Mouse (Mus musculus) stomach, embryonic 14.5 days (tissue): Measurements from ENCODE around the gene Ak3. TPM values are rescaled to one million over a fixed set of nuclear protein-coding genes. Genes with fewer than 3 reads are reported as not detected.
A peak's percentile ranks its signal among the peaks of the same experiment; 100 is the strongest.

Experiments used
- ATAC-seq: fragments of 200-750 bp; cut with Nextera tagmentation; 2 replicates; pipeline ENCODE4 v1.8.0; 2017; ENCODE audit warnings: low read depth, moderate TSS enrichment; ENCODE audit not compliant: insufficient number of reproducible peaks, insufficient read depth, low FRiP score
- H3K27ac ChIP-seq: fragments of 300-500 bp; sonication (generic); 2 replicates; pipeline ENCODE4 v1.5.1; 2014; ENCODE audit warnings: mild to moderate bottlenecking, low read length, moderate library complexity, mixed read lengths
- H3K27me3 ChIP-seq: fragments of 300-500 bp; sonication (generic); 2 replicates; pipeline ENCODE4 v1.6.1; 2014; ENCODE audit warnings: low read length, control low read depth, mixed read lengths; ENCODE audit not compliant: control insufficient read depth, insufficient read depth
- H3K36me3 ChIP-seq: fragments of 300-500 bp; sonication (generic); 2 replicates; pipeline ENCODE4 v1.6.1; 2014; ENCODE audit warnings: mild to moderate bottlenecking, control low read depth, low read length, moderate library complexity, mixed read lengths; ENCODE audit not compliant: control insufficient read depth, insufficient read depth
- H3K4me1 ChIP-seq: fragments of 300-500 bp; sonication (generic); 2 replicates; pipeline ENCODE4 v1.6.1; 2014; ENCODE audit warnings: low read length, control low read depth, mixed read lengths; ENCODE audit not compliant: control insufficient read depth, insufficient read depth
- H3K4me2 ChIP-seq: fragments of 300-500 bp; sonication (generic); replicated peaks from 2 replicates; pipeline ENCODE4 v1.6.1; 2014; ENCODE audit warnings: low read depth, low read length, control low read depth
- H3K4me3 ChIP-seq: fragments of 300-500 bp; sonication (generic); 2 replicates; pipeline ENCODE4 v1.5.1; 2014; ENCODE audit warnings: low read depth, low read length, control low read depth
- H3K9ac ChIP-seq: fragments of 300-500 bp; sonication (generic); replicated peaks from 2 replicates; pipeline ENCODE4 v1.6.1; 2014; ENCODE audit warnings: low read depth, mild to moderate bottlenecking, control low read depth, low read length, moderate library complexity, mixed read lengths
- H3K9me3 ChIP-seq: fragments of 300-500 bp; sonication (generic); 2 replicates; pipeline ENCODE4 v1.6.1; 2016; ENCODE audit warnings: low read depth, low read length, control low read depth; ENCODE audit not compliant: control insufficient read depth
- WGBS: fragments of 180-500 bp; shearing (Covaris S2); extraction: QIAGEN DNeasy Blood & Tissue Kit; methylation state at CpG from one replicate; pipeline ENCODE4 v1.1.7; 2014; 5-methylcytosine and 5-hydroxymethylcytosine counted together
- polyA plus RNA-seq: library from polyadenylated mRNA; unstranded; fragments of >200 nt; fragmentation: Nextera tagmentation; extraction: Ambion mirVana; gene quantifications from 2 replicates; pipeline ENCODE4 v1.2.1, GENCODE M21; 2014

Gene Ak3
- polyA plus RNA-seq, 1 experiment from 2014 or later: 85.1 TPM

GRCm38 (mm10) chr19:29049401-29050075, 1.8 kb upstream of the Ak3 start:
- Histone ChIP-seq H3K27me3 (no peaks in the 10 kb centered on the region), H3K9me3 (no peaks in the 10 kb centered on the region), H3K4me1 (peaks cover 18% of the 10 kb centered on the region), H3K36me3 (no peaks in the 10 kb centered on the region), H3K9ac (no peak overlapping the region), H3K27ac (no peak overlapping the region), H3K4me2 (no peak overlapping the region), H3K4me3 (no peak overlapping the region)
- 77% methylated on average over 12 of the region's 12 CpGs for WGBS
- ATAC-seq: no peak

- Histone ChIP-seq H3K4me1 (peaks cover 23% of the 10 kb centered on the region), H3K36me3 (no peaks in the 10 kb centered on the region), H3K27me3 (no peaks in the 10 kb centered on the region), H3K4me2 (peak overlapping the region; percentile 49), H3K27ac (peak overlapping the region; percentile 88), H3K9me3 (no peaks in the 10 kb centered on the region), H3K9ac (peak overlapping the region; percentile 83), H3K4me3 (peak overlapping the region; percentile 87)
- 30% methylated on average over 4 of the region's 4 CpGs for WGBS
- no peak for ATAC-seq
Measured at GRCm38 (mm10) chr19:29046961-29047333, 814 bp downstream of the Ak3 start.

- Histone ChIP-seq H3K27ac (peak overlapping the region; percentile 27; the same call in 1 of the 2 replicates), H3K27me3 (no peaks in the 10 kb centered on the region), H3K4me1 (peaks cover 23% of the 10 kb centered on the region), H3K9ac (0 out of 2 replicates have a peak overlapping the region, but pooled peaks have one; percentile 14), H3K36me3 (no peaks in the 10 kb centered on the region), H3K9me3 (no peaks in the 10 kb centered on the region), H3K4me2 (peak overlapping the region; percentile 49), H3K4me3 (peak overlapping the region; percentile 87)
- WGBS: 23% methylated on average over 15 of the region's 15 CpGs
- no peak for ATAC-seq
Measured at GRCm38 (mm10) chr19:29045956-29046650, 1.7 kb downstream of the Ak3 start.

- 61% methylated on average over 4 of the region's 4 CpGs for WGBS
Measured at GRCm38 (mm10) chr19:29045369-29045768, 2.4 kb downstream of the Ak3 start.

GRCm38 (mm10) chr19:29044353-29044768, 3.4 kb downstream of the Ak3 start:
- Histone ChIP-seq H3K27me3 (no peaks in the 10 kb centered on the region), H3K9ac (no peak overlapping the region), H3K4me1 (peaks cover 23% of the 10 kb centered on the region), H3K27ac (no peak overlapping the region), H3K4me3 (no peak overlapping the region), H3K9me3 (no peaks in the 10 kb centered on the region), H3K4me2 (no peak overlapping the region), H3K36me3 (no peaks in the 10 kb centered on the region)
- WGBS: 47% methylated on average over 9 of the region's 9 CpGs
- ATAC-seq: no peak

More at GRCm38 (mm10) chr19:29045369-29045768, 2.4 kb downstream of the Ak3 start:
- Histone ChIP-seq H3K9ac (no peak overlapping the region), H3K27ac (no peak overlapping the region), H3K27me3 (no peaks in the 10 kb centered on the region), H3K9me3 (no peaks in the 10 kb centered on the region), H3K4me2 (no peak overlapping the region), H3K4me1 (peaks cover 23% of the 10 kb centered on the region), H3K36me3 (no peaks in the 10 kb centered on the region), H3K4me3 (no peak overlapping the region)
- ATAC-seq: no peak

- 72% methylated on average over 9 of the region's 9 CpGs for WGBS
- ATAC-seq: no peak
- H3K4me1 ChIP-seq: peaks cover 23% of the 10 kb centered on the region
- H3K4me3 ChIP-seq: no peak overlapping the region
- no peaks in the 10 kb centered on the region for H3K9me3 ChIP-seq
- H3K27ac ChIP-seq: no peak overlapping the region
- no peak overlapping the region for H3K9ac ChIP-seq
- H3K4me2 ChIP-seq: no peak overlapping the region
- no peaks in the 10 kb centered on the region for H3K27me3 ChIP-seq
- no peaks in the 10 kb centered on the region for H3K36me3 ChIP-seq
Measured at GRCm38 (mm10) chr19:29042647-29043046, 5.1 kb downstream of the Ak3 start.

- Histone ChIP-seq H3K4me1 (peaks cover 23% of the 10 kb centered on the region), H3K9me3 (no peaks in the 10 kb centered on the region), H3K4me3 (no peak overlapping the region), H3K27me3 (no peaks in the 10 kb centered on the region), H3K36me3 (no peaks in the 10 kb centered on the region), H3K27ac (no peak overlapping the region), H3K4me2 (no peak overlapping the region), H3K9ac (no peak overlapping the region)
- 76% methylated on average over 6 of the region's 6 CpGs for WGBS
- no peak for ATAC-seq
Measured at GRCm38 (mm10) chr19:29042143-29042542, 5.6 kb downstream of the Ak3 start.

GRCm38 (mm10) chr19:29040206-29040605, 7.6 kb downstream of the Ak3 start:
- H3K9ac ChIP-seq: no peak overlapping the region
- no peaks in the 10 kb centered on the region for H3K36me3 ChIP-seq
- H3K27me3 ChIP-seq: no peaks in the 10 kb centered on the region
- no peak overlapping the region for H3K27ac ChIP-seq
- H3K4me2 ChIP-seq: no peak overlapping the region
- H3K4me1 ChIP-seq: peaks cover 11% of the 10 kb centered on the region; the same call in 1 of the 2 replicates
- no peak for ATAC-seq
- no peaks in the 10 kb centered on the region for H3K9me3 ChIP-seq
- WGBS: 65% methylated on average over 4 of the region's 4 CpGs
- no peak overlapping the region for H3K4me3 ChIP-seq
